Mouse (Mus musculus): Measurements from ENCODE around the gene Sh3bgrl2.

- TF ChIP-seq CTCF (IDR thresholded peaks at IDR 0.05; ENCODE audit: low read depth), result no peak
- no peak for TF ChIP-seq EP300 (IDR thresholded peaks at IDR 0.05; ENCODE audit: low read depth)
Measured at GRCm38 (mm10) chr9:83646691-83647090, 98.6 kb downstream of the Sh3bgrl2 start.
